ENCODE assay signal across 8 mouse cellular contexts in genomic region chrX:93297001-93297441, GRCm38 (mm10). TPM values are rescaled to one million over a fixed set of nuclear protein-coding genes. Genes with fewer than 3 reads are reported as not detected.
A peak's percentile ranks its signal among the peaks of the same experiment; 100 is the strongest.
DNase-seq lines count a peak whose midpoint lies in the region; ATAC-seq and TF ChIP-seq lines count a peak whose summit lies in the region.

No protein-coding gene starts in this region.

- no peak overlapping the region for H3K4me3 ChIP-seq in neural tube, embryonic 11.5 days (ENCODE audit: low read depth, low read length)
- peak overlapping the region; percentile 32 for H3K4me3 ChIP-seq in forebrain, embryonic 13.5 days
- peak overlapping the region; percentile 24 for H3K4me3 ChIP-seq in limb, embryonic 14.5 days (replicated peaks; ENCODE audit: low read length)
- H3K4me3 ChIP-seq in stomach, embryonic 16.5 days (replicated peaks; ENCODE audit: low read length) = peak overlapping the region; percentile 20

- no peaks in the 10 kb centered on the region for H3K4me1 ChIP-seq in neural tube, embryonic 11.5 days (ENCODE audit: control insufficient read depth, insufficient read depth, low read length)
- H3K4me1 ChIP-seq in forebrain, embryonic 13.5 days = peaks cover 39% of the 10 kb centered on the region
- no peaks in the 10 kb centered on the region for H3K4me1 ChIP-seq in limb, embryonic 14.5 days (ENCODE audit: control insufficient read depth, insufficient read depth, low read length)
- no peaks in the 10 kb centered on the region for H3K4me1 ChIP-seq in stomach, embryonic 16.5 days (ENCODE audit: control insufficient read depth, insufficient read depth, low read length)

- no peak for TF ChIP-seq POLR2A in limb, embryonic 14.5 days (IDR thresholded peaks at IDR 0.05; ENCODE audit: borderline replicate concordance, extremely low read depth, insufficient read depth, insufficient read length)

- H3K36me3 ChIP-seq in neural tube, embryonic 11.5 days (ENCODE audit: control insufficient read depth, insufficient read depth, low read length) = no peaks in the 10 kb centered on the region
- H3K36me3 ChIP-seq in forebrain, embryonic 13.5 days (ENCODE audit: poor library complexity, severe bottlenecking) = no peaks in the 10 kb centered on the region; the same call in 1 of the 2 replicates
- H3K36me3 ChIP-seq in limb, embryonic 14.5 days (ENCODE audit: control insufficient read depth, insufficient read depth, low read length) = no peaks in the 10 kb centered on the region
- H3K36me3 ChIP-seq in stomach, embryonic 16.5 days (ENCODE audit: control insufficient read depth, insufficient read depth, low read length) = no peaks in the 10 kb centered on the region

- no peak overlapping the region for H3K27ac ChIP-seq in neural tube, embryonic 11.5 days (ENCODE audit: low read depth, low read length)
- H3K27ac ChIP-seq in forebrain, embryonic 13.5 days = peak overlapping the region; percentile 92
- H3K27ac ChIP-seq in limb, embryonic 14.5 days (replicated peaks; ENCODE audit: low read depth, low read length) = no peak overlapping the region
- no peak overlapping the region for H3K27ac ChIP-seq in stomach, embryonic 16.5 days (ENCODE audit: low read length)

- 19% methylated on average over 35 of the region's 40 CpGs for WGBS in neural tube, embryonic 11.5 days
- WGBS in forebrain, embryonic 13.5 days = 13% methylated on average over 22 of the region's 40 CpGs
- WGBS in limb, embryonic 14.5 days = 15% methylated on average over 20 of the region's 40 CpGs
- WGBS in stomach, embryonic 16.5 days = 17% methylated on average over 40 of the region's 40 CpGs

- peak; percentile 49 for ATAC-seq in neural tube, embryonic 11.5 days (ENCODE audit: insufficient read depth, low FRiP score, low TSS enrichment)
- 0 out of 2 replicates have a peak, but pooled peaks have one; percentile 5 for ATAC-seq in forebrain, embryonic 13.5 days
- ATAC-seq in limb, embryonic 14.5 days (ENCODE audit: low FRiP score, low read depth) = peak; percentile 53; the same call in 1 of the 2 replicates
- ATAC-seq in stomach, embryonic 16.5 days (ENCODE audit: insufficient read depth, low FRiP score) = no peak
- no peak; the same call in 1 of the 2 replicates for ATAC-seq in frontal cortex, adult (ENCODE audit: low TSS enrichment)

- no peak overlapping the region for H3K9ac ChIP-seq in neural tube, embryonic 11.5 days (ENCODE audit: low read length)
- H3K9ac ChIP-seq in forebrain, embryonic 13.5 days = peak overlapping the region; percentile 68
- H3K9ac ChIP-seq in limb, embryonic 14.5 days (ENCODE audit: low read depth, low read length, severe bottlenecking) = no peak overlapping the region
- no peak overlapping the region for H3K9ac ChIP-seq in stomach, embryonic 16.5 days (ENCODE audit: low read length)

- peaks cover 93% of the 10 kb centered on the region for H3K27me3 ChIP-seq in neural tube, embryonic 11.5 days (ENCODE audit: control insufficient read depth, insufficient read depth, low read length)
- peaks cover 5% of the 10 kb centered on the region; the same call in 1 of the 2 replicates for H3K27me3 ChIP-seq in forebrain, embryonic 13.5 days
- peaks cover 93% of the 10 kb centered on the region for H3K27me3 ChIP-seq in limb, embryonic 14.5 days (ENCODE audit: control insufficient read depth, insufficient read depth, low read length)
- peaks cover 85% of the 10 kb centered on the region for H3K27me3 ChIP-seq in stomach, embryonic 16.5 days (ENCODE audit: control insufficient read depth, insufficient read depth, low read length)

- peak overlapping the region; percentile 32 for H3K4me2 ChIP-seq in neural tube, embryonic 11.5 days (ENCODE audit: low read depth)
- peak overlapping the region; percentile 61 for H3K4me2 ChIP-seq in forebrain, embryonic 13.5 days
- H3K4me2 ChIP-seq in limb, embryonic 14.5 days (replicated peaks; ENCODE audit: low read depth, low read length, severe bottlenecking) = peak overlapping the region; percentile 36
- H3K4me2 ChIP-seq in stomach, embryonic 16.5 days (ENCODE audit: low read depth, low read length) = peak overlapping the region; percentile 40

- H3K9me3 ChIP-seq in neural tube, embryonic 11.5 days (ENCODE audit: control insufficient read depth, low read length) = no peaks in the 10 kb centered on the region
- H3K9me3 ChIP-seq in forebrain, embryonic 13.5 days (replicated peaks) = no peaks in the 10 kb centered on the region
- no peaks in the 10 kb centered on the region for H3K9me3 ChIP-seq in limb, embryonic 14.5 days (ENCODE audit: control insufficient read depth, low read length)
- no peaks in the 10 kb centered on the region for H3K9me3 ChIP-seq in stomach, embryonic 16.5 days (replicated peaks; ENCODE audit: control insufficient read depth, low read length)

- peak; percentile 46 for DNase-seq in neural tube, embryonic 11.5 days (ENCODE audit: low spot score)
- DNase-seq in neural tube, embryonic 10.5 days (ENCODE audit: extremely low spot score, low spot score) = no peak
- DNase-seq in limb, embryonic 14.5 days (ENCODE audit: low spot score) = no peak
- no peak for DNase-seq in urinary bladder, postnatal 10 days (ENCODE audit: low spot score)
- DNase-seq in adrenal gland, postnatal 25 days = no peak

RNA-seq across cellular contexts. Expression of gene Arx, which starts 10.8 kb away (rescaled TPM):
- polyA plus RNA-seq in neural tube, embryonic 11.5 days (2014; fragmentation: Nextera tagmentation; extraction: Ambion mirVana) = 1.7 and 1.8 TPM in 2 replicates
- polyA plus RNA-seq in forebrain, embryonic 13.5 days (2015; fragmentation: Nextera tagmentation; extraction: Ambion mirVana) = 58.0 and 63.2 TPM in 2 replicates
- 2.0 and 2.3 TPM in 2 replicates for polyA plus RNA-seq in limb, embryonic 14.5 days (2012; rRNA removed)
- polyA plus RNA-seq in limb, embryonic 14.5 days (2014; fragmentation: Nextera tagmentation; extraction: Ambion mirVana) = 0.58 and 1.1 TPM in 2 replicates
- 0.19 and 0.22 TPM in 2 replicates for polyA plus RNA-seq in stomach, embryonic 16.5 days (2015; fragmentation: Nextera tagmentation; extraction: Ambion mirVana)
- total RNA-seq in adrenal gland, postnatal 25 days (2021) = 0.38 TPM in 1 of 2 replicates, not detected in the other

Comparison
In these comparisons a context has a peak if more than half of its experiments do, and no peak if none do; other contexts are left out.
1. ATAC-seq: peak in neural tube, embryonic 11.5 days (single experiment), forebrain, embryonic 13.5 days (single experiment) and limb, embryonic 14.5 days (single experiment); none in stomach, embryonic 16.5 days (single experiment) and frontal cortex, adult (single experiment).
2. RNA of gene Arx, which starts 10.8 kb away (polyA plus RNA-seq): 58.0 to 63.2 TPM in forebrain, embryonic 13.5 days; 0.58 to 2.3 TPM in limb, embryonic 14.5 days, 1.7 to 1.8 TPM in neural tube, embryonic 11.5 days and 0.19 to 0.22 TPM in stomach, embryonic 16.5 days; every median in the first group is over 10 times any median in the second.
3. Peak in every context shown above with its lines, with median percentiles within 50 percentile points of each other: H3K4me2 ChIP-seq.